Mouse (Mus musculus) liver, postnatal 0 days (tissue): ENCODE measurements around the gene Alkbh1.

Experiments
- CTCF ChIP-seq: sonication (generic); IDR thresholded peaks from 2 replicates; pipeline ENCODE4 v1.5.1; 2016; ENCODE audit warnings: antibody characterized with exemption, low read depth
- EP300 ChIP-seq: IDR thresholded peaks from 2 replicates; pipeline ENCODE4 v1.6.1; 2016; ENCODE audit warnings: antibody characterized with exemption, low read depth, mild to moderate bottlenecking

- TF ChIP-seq EP300 = no peak
- no peak for TF ChIP-seq CTCF
Measured at GRCm38 (mm10) chr12:87464678-87465297, 21.0 kb upstream of the Alkbh1 start.
